Mouse (Mus musculus) urinary bladder, postnatal 25 days (tissue): ENCODE results near the gene Homer3.

Experiments used
- DNase-seq: peaks from one replicate; pipeline ENCODE4 v3.0.0; 2022; ENCODE audit warnings: low spot score

Gene Homer3

DNA sequence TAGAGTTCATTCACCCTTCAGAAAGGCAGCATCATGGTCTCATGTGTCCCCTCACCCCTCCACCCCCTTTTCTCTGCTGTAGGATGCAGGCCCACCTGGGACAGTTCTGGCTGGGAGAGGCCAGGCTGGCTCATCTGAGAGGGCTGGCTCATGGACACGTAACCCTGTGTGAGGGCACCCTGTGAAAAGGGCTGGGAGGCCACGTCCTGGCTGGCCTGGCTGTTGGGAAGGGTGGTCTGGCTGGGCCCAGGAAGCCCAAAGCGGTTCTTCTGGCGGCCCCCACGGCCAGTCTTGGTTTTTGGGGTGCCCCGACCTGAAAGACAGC, 50.2 kb downstream of the Homer3 start:
- no peak for DNase-seq

DNA sequence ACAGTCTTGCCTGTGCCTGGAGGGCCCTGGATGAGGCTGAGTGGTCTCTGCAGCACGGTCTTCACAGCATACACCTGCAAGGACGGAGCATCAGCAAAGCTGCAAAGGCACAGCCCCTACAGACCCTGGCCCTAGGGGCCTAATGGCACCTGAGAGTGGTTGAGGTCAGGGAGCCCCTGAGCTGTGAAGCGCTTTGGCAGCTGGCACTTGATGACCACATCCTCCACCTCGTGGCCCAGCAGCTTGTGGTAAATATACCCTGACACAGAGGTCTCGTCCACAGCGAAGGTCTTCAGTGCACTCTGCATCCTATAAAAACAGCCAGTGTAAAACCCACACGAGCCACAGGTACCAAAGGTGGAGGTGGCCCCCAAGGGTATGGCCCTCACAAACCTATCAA, 56.3 kb downstream of the Homer3 start:
- DNase-seq = no peak

DNA sequence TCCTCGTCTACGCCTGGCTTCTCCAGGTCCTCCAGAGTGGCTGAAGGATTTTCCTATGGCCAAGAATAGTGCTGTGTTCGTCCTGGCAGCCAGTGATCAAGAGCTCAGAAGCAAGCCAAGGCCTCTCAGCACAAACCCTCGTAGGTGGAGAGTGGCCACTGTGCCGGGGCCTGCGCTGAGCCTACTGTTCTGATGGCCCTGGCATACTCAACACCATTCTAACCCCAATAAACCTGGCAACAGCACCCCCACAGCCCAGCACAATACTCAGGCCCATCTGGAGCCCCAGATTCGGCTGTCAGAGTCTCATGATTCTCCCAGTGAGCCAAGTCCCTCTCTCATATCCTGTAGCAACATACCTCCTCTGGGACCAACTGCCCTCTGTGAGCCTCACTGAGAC, 58.0 kb downstream of the Homer3 start:
- no peak for DNase-seq

DNA sequence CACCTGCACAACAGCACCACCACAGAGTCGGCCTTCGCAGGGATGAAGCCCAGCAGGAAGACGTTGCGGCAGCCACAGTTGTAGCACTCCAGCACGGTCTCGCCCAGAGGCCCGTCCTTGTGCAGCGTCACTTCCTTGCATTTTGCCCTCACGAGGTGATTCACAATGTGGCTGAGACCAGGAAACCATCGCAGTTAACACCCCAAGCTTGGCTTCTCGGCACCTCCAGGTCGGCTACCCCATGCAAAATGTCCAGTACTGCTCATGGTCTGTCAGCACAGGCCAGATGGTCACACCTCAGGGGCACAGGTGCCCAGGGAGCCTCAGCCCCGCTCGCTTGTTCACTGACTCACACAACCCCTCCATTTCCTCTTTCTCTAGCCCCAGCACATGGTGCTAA, 59.4 kb downstream of the Homer3 start:
- no peak for DNase-seq

DNA sequence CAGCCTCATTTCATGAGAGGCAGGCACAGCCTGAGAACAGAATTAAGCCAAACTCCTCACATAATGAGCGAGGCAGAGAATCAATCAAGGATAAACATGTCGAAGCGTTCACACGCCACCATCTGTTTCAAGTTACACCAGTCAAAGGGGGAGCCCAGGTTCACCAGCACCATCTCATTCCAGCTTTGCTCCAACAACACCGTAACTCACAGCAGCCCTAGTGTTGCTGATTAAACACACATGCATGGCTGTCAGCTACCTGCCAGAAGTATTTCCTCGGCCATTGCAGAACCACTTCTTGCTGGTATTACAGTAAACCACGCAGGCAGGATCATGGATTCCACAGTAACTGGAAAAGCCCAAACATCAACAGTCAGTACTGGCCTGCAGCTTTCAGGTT, 60.4 kb downstream of the Homer3 start:
- no peak for DNase-seq

DNA sequence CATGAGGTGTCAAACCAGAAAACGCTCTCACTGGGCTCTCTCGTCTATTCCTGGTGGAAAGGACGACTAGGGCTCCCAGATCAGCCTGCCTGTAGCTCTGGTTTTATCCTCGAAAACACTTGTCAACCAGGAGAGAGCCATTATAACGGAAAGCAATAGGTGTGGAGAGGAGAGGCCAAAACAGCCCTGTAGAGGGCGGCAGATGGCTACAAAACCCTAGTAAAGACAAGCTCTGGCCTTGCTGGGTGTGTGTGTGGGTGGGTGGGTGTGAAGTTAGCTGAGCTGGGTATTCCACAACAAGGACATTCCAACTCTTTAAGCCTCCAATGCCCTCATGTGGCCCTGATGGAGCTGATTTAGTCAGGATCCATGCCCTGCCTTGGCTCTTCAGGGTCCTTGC, 61.1 kb downstream of the Homer3 start:
- DNase-seq = no peak
